Mouse (Mus musculus) cerebellum, postnatal 10 days (tissue): ENCODE measurements at regions not wholly inside any gene's neighbourhood (a gene's known extent, or its start where the extent isn't known, plus 50 kb on each side); places are given as distances from the start of the nearest gene placed in this dataset.

Experiments used
- DNase-seq, 2 experiments: peaks; one replicate each; pipeline ENCODE4 v3.0.0; 2021; ENCODE audit warnings: mixed read lengths in 2 of 2

DNA sequence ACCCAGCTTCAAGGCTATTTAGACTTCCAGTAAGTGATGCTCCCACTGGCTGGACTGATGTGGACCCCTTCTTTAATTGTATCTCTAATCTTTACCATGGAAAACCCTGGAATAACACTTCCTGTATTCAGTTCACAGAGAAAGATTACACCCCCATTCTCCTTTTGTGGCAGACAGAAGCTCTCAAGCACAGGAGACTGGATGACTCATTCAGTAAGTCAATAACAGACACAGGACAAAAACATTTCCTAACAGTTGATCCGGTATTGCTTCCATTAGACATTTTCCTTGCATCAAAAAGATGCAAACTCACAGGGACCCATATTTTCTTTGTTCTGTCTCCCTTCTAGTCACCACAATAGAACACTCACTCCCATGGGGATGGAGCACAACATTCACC, 67.0 kb upstream of the Thbs1 start:
- no peak for DNase-seq

DNA sequence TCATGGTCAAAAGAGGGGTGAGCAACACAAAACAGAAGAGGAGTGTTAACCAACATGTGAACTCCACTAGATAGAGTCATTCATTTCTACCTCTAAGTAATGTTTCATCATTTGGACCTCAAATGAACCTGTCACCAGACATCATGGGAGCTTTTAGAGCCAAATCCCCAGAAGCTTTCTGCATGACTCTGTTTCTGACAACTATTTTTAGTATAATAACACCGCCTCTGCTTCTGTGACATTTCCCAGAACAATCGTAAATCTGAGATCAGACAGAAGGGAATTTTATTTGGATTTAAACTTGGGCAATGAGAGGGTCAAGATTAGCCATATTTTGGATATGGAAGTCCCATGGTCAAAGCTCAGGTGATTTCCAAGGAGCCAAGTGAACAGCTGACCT, 61.4 kb upstream of the Thbs1 start:
- no peak for DNase-seq

DNA sequence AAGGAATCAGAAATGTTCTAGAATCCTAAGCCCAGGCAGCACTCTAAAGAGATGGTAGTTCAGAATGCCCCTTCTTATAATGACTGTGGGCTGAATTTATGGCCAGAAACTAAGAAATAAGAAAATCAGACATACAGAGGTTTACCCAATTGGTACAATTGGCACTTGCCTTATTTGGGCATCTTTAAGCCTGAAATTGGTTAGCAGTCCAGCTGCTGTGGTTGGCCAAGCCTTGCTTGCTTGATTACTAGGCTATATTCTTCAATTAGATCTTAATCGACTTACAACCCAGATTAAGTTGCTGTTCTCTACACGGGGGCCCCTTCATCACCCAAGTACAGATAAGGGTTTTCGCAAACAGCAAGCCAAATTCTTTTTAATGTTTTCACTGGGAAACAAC, 60.1 kb upstream of the Thbs1 start:
- no peak for DNase-seq

GRCm38 (mm10) chr2:118053512-118053911, 58.2 kb upstream of the Thbs1 start:
- DNase-seq: no peak

DNA sequence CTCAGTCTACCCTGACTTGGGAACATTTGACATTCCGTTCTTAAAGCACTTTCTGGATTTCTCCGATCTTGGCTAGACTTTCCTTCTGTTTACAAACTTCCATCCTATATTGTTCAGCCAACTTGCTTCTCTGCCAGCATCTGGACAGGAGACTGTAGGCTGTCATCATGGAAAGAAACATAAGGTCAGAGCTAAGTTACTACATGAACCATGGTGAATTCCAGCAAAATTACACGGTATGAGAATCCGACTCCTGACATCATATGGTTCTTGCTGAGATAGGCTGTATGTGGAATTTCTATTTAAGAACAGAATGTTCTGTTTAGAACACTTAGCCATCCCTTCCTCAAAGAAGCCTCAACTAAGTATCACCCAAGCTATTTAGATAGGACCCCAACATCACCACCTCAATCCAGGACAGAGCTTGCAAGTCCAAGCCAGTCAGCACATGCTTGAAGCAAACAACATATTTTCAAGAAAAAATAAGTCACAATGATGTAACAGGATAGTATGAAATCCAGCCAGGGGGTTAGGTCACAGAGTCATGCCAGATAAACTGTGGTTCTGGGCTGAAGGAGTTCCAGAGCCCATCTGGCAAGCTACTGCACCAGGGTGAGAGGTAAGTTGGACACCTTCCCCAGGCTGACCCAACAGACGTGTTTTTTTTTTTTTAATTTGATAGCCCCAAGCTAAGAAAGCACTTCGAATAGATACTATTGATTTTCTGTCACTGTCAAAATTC, 52.9 kb upstream of the Thbs1 start:
- DNase-seq: no peak

- DNase-seq: peak; percentile 5 to 11
Measured at GRCm38 (mm10) chr2:118061291-118061690, 50.4 kb upstream of the Thbs1 start.
